Mouse (Mus musculus): Measurements from ENCODE around the gene Alk. TPM values are rescaled to one million over a fixed set of nuclear protein-coding genes. Genes with fewer than 3 reads are reported as not detected.

The Alk gene
- not detected for total RNA-seq (2023)

GRCm38 (mm10) chr17:72604610-72604980 lies at the start of gene Alk:
Alk (minus strand) TSS chr17:72604627.

Other genes starting within 250 kb of the Alk start
- gene Ypel5, start 231.8 kb upstream of the Alk start, total RNA-seq (2023), result 118 TPM

Measured in CD8-positive naive resting alpha-beta T cell, adult 57 days (primary cell).